Mouse (Mus musculus): ENCODE results near the gene Med29. TPM values are rescaled to one million over a fixed set of nuclear protein-coding genes. Genes with fewer than 3 reads are reported as not detected.

The Med29 gene
- polyA plus RNA-seq (2015; fragmentation: Nextera tagmentation; extraction: Ambion mirVana): 48.4 and 50.0 TPM in 2 replicates

- ATAC-seq (ENCODE audit: low FRiP score): peak; percentile 97
- WGBS: under 1% methylated on average over 58 of the region's 58 CpGs
- H3K4me2 ChIP-seq: peak within 1 kb of the TSS; percentile 93
- H3K36me3 ChIP-seq: peaks cover 54% of the 10 kb centered on the region
- no peaks in the 10 kb centered on the region for H3K9me3 ChIP-seq (replicated peaks)
- peak within 1 kb of the TSS; percentile 89 for H3K9ac ChIP-seq (replicated peaks)
- peak within 1 kb of the TSS; percentile 99 for H3K4me3 ChIP-seq (replicated peaks)
- no peaks in the 10 kb centered on the region for H3K27me3 ChIP-seq (replicated peaks)
- H3K27ac ChIP-seq (replicated peaks): peak within 1 kb of the TSS; percentile 86
- peaks cover 24% of the 10 kb centered on the region for H3K4me1 ChIP-seq
Observed at GRCm38 (mm10) chr7:28392429-28393271, at the start of gene Med29, which contains the start of gene Paf1. Gene Med29 (minus strand): TSS chr7:28392708. Gene Paf1 (plus strand): TSS chr7:28392951.

- H3K9me3 ChIP-seq (replicated peaks): no peaks in the 10 kb centered on the region
- H3K27ac ChIP-seq (replicated peaks): no peak overlapping the region
- H3K9ac ChIP-seq (replicated peaks): no peak overlapping the region
- H3K27me3 ChIP-seq (replicated peaks): 0 out of 2 replicates have a peak, but pooled peaks cover 7% of the 10 kb centered on the region
- no peaks in the 10 kb centered on the region for H3K36me3 ChIP-seq
- H3K4me1 ChIP-seq: peaks cover 10% of the 10 kb centered on the region
- no peak for ATAC-seq (ENCODE audit: low FRiP score)
- H3K4me2 ChIP-seq: no peak overlapping the region
- H3K4me3 ChIP-seq (replicated peaks): no peak overlapping the region
- 93% methylated on average over 13 of the region's 14 CpGs for WGBS
Observed at GRCm38 (mm10) chr7:28441776-28442485, 49.4 kb upstream of the Med29 start.

GRCm38 (mm10) chr7:28440739-28441138 lies 48.2 kb upstream of the Med29 start:
- Histone ChIP-seq H3K27ac (replicated peaks) (no peak overlapping the region), H3K36me3 (no peaks in the 10 kb centered on the region), H3K9ac (replicated peaks) (no peak overlapping the region), H3K27me3 (replicated peaks) (0 out of 2 replicates have a peak, but pooled peaks cover 5% of the 10 kb centered on the region), H3K4me1 (peaks cover 6% of the 10 kb centered on the region), H3K4me2 (no peak overlapping the region), H3K9me3 (replicated peaks) (no peaks in the 10 kb centered on the region), H3K4me3 (replicated peaks) (no peak overlapping the region)
- WGBS: 54% methylated on average over 2 of the region's 2 CpGs
- no peak for ATAC-seq (ENCODE audit: low FRiP score)

- Histone ChIP-seq H3K27ac (replicated peaks) (no peak overlapping the region), H3K4me1 (peaks cover 25% of the 10 kb centered on the region), H3K9ac (replicated peaks) (no peak overlapping the region), H3K27me3 (replicated peaks) (no peaks in the 10 kb centered on the region), H3K9me3 (replicated peaks) (no peaks in the 10 kb centered on the region), H3K36me3 (no peaks in the 10 kb centered on the region), H3K4me3 (replicated peaks) (no peak overlapping the region), H3K4me2 (no peak overlapping the region)
- no peak for ATAC-seq (ENCODE audit: low FRiP score)
- 98% methylated on average over 2 of the region's 2 CpGs for WGBS
Observed at GRCm38 (mm10) chr7:28438771-28439170, 46.3 kb upstream of the Med29 start.

GRCm38 (mm10) chr7:28437964-28438363 lies 45.5 kb upstream of the Med29 start:
- Histone ChIP-seq H3K4me2 (no peak overlapping the region), H3K4me3 (replicated peaks) (no peak overlapping the region), H3K9ac (replicated peaks) (no peak overlapping the region), H3K36me3 (no peaks in the 10 kb centered on the region), H3K27me3 (replicated peaks) (no peaks in the 10 kb centered on the region), H3K9me3 (replicated peaks) (no peaks in the 10 kb centered on the region), H3K4me1 (peaks cover 33% of the 10 kb centered on the region), H3K27ac (replicated peaks) (no peak overlapping the region)
- ATAC-seq (ENCODE audit: low FRiP score): no peak

- peak within 1 kb of the TSS; percentile 56 for H3K4me3 ChIP-seq (replicated peaks)
- peak; percentile 63 for ATAC-seq (ENCODE audit: low FRiP score)
Observed at GRCm38 (mm10) chr7:28436932-28437570, 44.5 kb upstream of the Med29 start, which contains the start of gene Gmfg. Gene Gmfg (plus strand): TSS chr7:28437447.

GRCm38 (mm10) chr7:28436271-28436904 lies 43.9 kb upstream of the Med29 start:
- Histone ChIP-seq H3K4me2 (peak overlapping the region; percentile 84), H3K9ac (replicated peaks) (peak overlapping the region; percentile 71), H3K9me3 (replicated peaks) (no peaks in the 10 kb centered on the region), H3K36me3 (peaks cover 7% of the 10 kb centered on the region; the same call in 1 of the 2 replicates), H3K27ac (replicated peaks) (peak overlapping the region; percentile 87), H3K4me1 (peaks cover 48% of the 10 kb centered on the region), H3K4me3 (replicated peaks) (peak overlapping the region; percentile 56), H3K27me3 (replicated peaks) (no peaks in the 10 kb centered on the region)
- ATAC-seq (ENCODE audit: low FRiP score): peak; percentile 98
- under 1% methylated on average over 55 of the region's 64 CpGs for WGBS

More at GRCm38 (mm10) chr7:28436932-28437570, 44.5 kb upstream of the Med29 start, which contains the start of gene Gmfg:
- peak within 1 kb of the TSS; percentile 87 for H3K27ac ChIP-seq (replicated peaks)
- peak within 1 kb of the TSS; percentile 63 for H3K9ac ChIP-seq (replicated peaks)
- H3K4me2 ChIP-seq: peak within 1 kb of the TSS; percentile 69
- H3K36me3 ChIP-seq: peaks cover 5% of the 10 kb centered on the region; the same call in 1 of the 2 replicates
- no peaks in the 10 kb centered on the region for H3K27me3 ChIP-seq (replicated peaks)
- peaks cover 42% of the 10 kb centered on the region for H3K4me1 ChIP-seq
- no peaks in the 10 kb centered on the region for H3K9me3 ChIP-seq (replicated peaks)
- 1% methylated on average over 16 of the region's 16 CpGs for WGBS

- Histone ChIP-seq H3K4me1 (peaks cover 51% of the 10 kb centered on the region), H3K27me3 (replicated peaks) (no peaks in the 10 kb centered on the region), H3K36me3 (peaks cover 9% of the 10 kb centered on the region; the same call in 1 of the 2 replicates), H3K9ac (replicated peaks) (peak overlapping the region; percentile 71), H3K9me3 (replicated peaks) (no peaks in the 10 kb centered on the region), H3K27ac (replicated peaks) (peak overlapping the region; percentile 54), H3K4me2 (peak overlapping the region; percentile 84), H3K4me3 (replicated peaks) (peak overlapping the region; percentile 56)
- ATAC-seq (ENCODE audit: low FRiP score): peak; percentile 13
- WGBS: under 1% methylated on average over 17 of the region's 70 CpGs
Observed at GRCm38 (mm10) chr7:28435660-28436259, 43.3 kb upstream of the Med29 start.

- H3K4me2 ChIP-seq: no peak overlapping the region
- H3K36me3 ChIP-seq: peaks cover 11% of the 10 kb centered on the region; the same call in 1 of the 2 replicates
- H3K4me3 ChIP-seq (replicated peaks): no peak overlapping the region
- no peaks in the 10 kb centered on the region for H3K27me3 ChIP-seq (replicated peaks)
- H3K9ac ChIP-seq (replicated peaks): no peak overlapping the region
- no peak for ATAC-seq (ENCODE audit: low FRiP score)
- 97% methylated on average over 2 of the region's 2 CpGs for WGBS
- no peak overlapping the region for H3K27ac ChIP-seq (replicated peaks)
- no peaks in the 10 kb centered on the region for H3K9me3 ChIP-seq (replicated peaks)
- peaks cover 59% of the 10 kb centered on the region for H3K4me1 ChIP-seq
Observed at GRCm38 (mm10) chr7:28432252-28432651, 39.7 kb upstream of the Med29 start.

GRCm38 (mm10) chr7:28430512-28430911 lies 38.0 kb upstream of the Med29 start:
- Histone ChIP-seq H3K27me3 (replicated peaks) (no peaks in the 10 kb centered on the region), H3K27ac (replicated peaks) (no peak overlapping the region), H3K4me3 (replicated peaks) (no peak overlapping the region), H3K36me3 (peaks cover 11% of the 10 kb centered on the region; the same call in 1 of the 2 replicates), H3K4me2 (no peak overlapping the region), H3K9me3 (replicated peaks) (no peaks in the 10 kb centered on the region), H3K4me1 (peaks cover 53% of the 10 kb centered on the region), H3K9ac (replicated peaks) (no peak overlapping the region)
- WGBS: 76% methylated on average over 1 of the region's 1 CpGs
- no peak for ATAC-seq (ENCODE audit: low FRiP score)

Measured in neural tube, embryonic 15.5 days (tissue).